Mouse (Mus musculus) brain, embryonic 14.5 days (tissue): Measurements from ENCODE around the gene Tnfsf14. TPM values are rescaled to one million over a fixed set of nuclear protein-coding genes. Genes with fewer than 3 reads are reported as not detected.

Experiments
- DNase-seq: peaks from one replicate; pipeline ENCODE4 v3.0.0-alpha.2; 2011; ENCODE audit warnings: low read depth
- CTCF ChIP-seq: fragments of 200-500 bp; IDR thresholded peaks from 2 replicates; pipeline ENCODE4 v1.5.1; 2012; ENCODE audit warnings: inconsistent platforms, mild to moderate bottlenecking, moderate library complexity, borderline replicate concordance; ENCODE audit not compliant: insufficient read depth, insufficient read length; ENCODE audit errors: extremely low read depth
- POLR2A ChIP-seq: fragments of 200-500 bp; IDR thresholded peaks from 2 replicates; pipeline ENCODE4 v1.6.1; 2012; ENCODE audit warnings: mild to moderate bottlenecking, inconsistent platforms, borderline replicate concordance; ENCODE audit not compliant: poor library complexity, insufficient read depth, insufficient read length, severe bottlenecking; ENCODE audit errors: extremely low read depth
- polyA plus RNA-seq: library from polyadenylated mRNA; depleted of rRNA; stranded (reverse); fragments of >200 nt; gene quantifications from 2 replicates; pipeline ENCODE4 v1.2.3, GENCODE M21; 2012; rRNA removed

Gene Tnfsf14
- polyA plus RNA-seq, result 0.10 and 0.14 TPM in 2 replicates

DNA sequence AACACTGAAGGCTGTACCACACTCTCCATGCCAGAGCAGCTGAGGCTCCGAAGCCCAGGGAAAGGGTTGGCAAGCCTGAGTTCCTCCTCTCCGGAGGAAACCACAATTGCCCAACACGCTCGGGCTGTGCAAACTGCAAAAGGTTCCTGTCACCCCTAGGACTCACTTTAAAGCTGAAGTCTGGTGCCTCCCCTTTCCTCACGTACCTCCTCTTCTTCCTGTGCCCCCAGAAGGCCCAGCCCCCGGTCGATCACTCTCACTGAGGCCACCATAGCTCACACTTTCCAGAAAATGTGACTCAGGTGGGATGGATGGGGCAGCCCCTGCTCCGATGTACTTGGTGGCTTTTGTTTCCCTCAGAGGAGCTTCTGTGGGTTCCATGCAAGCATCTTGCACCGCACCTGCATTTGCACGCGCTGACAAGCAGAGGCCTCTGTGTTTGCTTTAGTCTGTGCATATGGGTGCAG lies at the start of gene Tnfsf14:
Gene Tnfsf14, minus strand, starts transcription at position 137 of the 467 bp plus-strand sequence.
- no peak for DNase-seq
- TF ChIP-seq CTCF (no peak), POLR2A (no peak)

DNA sequence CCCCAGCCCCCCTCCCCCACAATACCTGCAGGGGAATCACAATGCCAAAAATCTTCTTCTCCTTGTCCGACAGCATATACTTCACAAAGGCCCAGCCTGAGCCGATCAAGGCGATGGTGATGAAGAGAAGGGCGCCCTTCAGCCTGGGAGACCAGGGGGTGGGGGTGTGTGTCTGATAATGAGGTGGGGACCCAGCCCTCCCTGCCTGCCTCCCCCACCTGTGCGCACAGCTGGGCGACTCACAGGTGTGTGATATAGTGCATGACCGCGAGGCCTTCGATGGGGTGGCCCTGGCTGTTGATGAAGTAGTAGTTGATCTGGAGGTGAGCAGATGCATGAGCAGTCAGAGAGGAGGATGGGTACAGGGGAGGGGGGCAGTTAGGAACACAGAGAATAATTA lies 43.2 kb upstream of the Tnfsf14 start:
- TF ChIP-seq CTCF (no peak), POLR2A (no peak)
- no peak for DNase-seq

DNA sequence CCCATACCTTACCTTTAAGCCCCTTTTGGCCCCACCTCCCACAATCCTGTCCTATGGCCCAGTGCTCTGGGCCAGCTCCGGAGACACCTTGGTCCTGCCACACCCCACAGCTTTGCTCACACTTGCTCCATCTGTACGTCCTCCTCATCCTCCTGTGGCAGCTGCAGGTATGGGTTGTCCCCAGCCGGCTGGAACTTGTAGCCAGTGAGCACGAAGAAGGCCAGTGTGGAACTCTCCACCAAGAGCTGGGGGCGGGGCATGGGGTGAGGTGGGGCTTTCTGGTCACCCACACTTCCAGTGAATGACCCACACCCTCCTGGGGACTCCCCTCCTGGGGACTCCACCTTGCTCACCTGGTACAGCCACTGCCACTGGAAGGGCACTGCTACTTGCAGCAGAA lies 41.8 kb upstream of the Tnfsf14 start:
- no peak for DNase-seq

DNA sequence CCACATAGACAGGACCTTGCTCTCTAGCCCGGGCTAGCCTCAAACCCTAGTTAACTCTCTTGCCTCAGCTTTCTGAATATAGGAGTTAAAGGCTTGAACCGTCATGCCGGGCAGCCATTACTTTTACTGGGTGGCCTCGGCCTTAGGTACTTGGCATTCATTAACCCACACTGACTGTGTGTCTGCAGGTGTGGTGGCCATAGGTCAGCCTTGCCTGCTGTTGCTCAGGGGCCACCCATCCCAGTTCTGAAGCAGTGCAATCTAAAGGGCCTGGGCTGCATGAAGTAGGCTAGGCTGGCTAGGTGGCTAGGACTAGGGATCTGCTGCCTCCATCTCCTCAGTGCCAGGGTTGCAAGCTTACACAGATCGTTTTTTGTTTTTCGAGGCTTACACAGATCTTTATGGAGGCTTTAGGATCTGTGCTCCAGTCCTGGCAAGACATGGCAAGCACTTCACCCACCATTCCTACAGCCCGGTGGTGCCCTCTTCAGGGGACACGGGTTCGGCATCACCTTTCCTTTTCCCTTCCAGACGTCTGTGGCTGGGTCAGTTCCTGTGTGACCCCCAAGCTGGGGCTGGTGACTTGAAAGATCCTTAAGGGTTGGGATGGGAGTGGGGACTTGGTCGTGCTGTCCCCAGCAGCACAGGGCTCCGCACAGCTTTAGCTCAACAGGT lies 40.4 kb upstream of the Tnfsf14 start:
- TF ChIP-seq CTCF, result no peak
- TF ChIP-seq POLR2A, result no peak
- no peak for DNase-seq

More for the DNA sequence above, 41.8 kb upstream of the Tnfsf14 start:
- TF ChIP-seq POLR2A, result no peak
- TF ChIP-seq CTCF, result no peak

DNA sequence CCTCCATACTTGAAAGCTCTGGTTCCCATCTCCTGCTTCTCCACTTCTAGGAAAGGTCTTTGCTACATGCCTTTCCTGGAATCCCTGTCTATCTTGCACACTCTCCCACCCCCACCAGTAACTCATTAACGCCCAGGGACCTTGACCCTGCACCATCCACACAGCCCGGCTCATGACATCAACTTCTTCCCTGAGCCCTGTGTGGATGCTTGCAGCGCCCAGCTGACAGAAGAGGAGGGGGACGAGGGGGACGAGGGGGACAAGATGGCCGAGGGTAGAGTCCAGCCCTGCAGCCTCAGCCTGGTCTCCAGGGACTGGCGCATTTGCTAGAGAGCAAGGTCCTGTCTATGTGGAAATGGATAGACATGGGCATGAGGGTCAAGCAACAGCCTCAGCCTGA lies 39.1 kb upstream of the Tnfsf14 start:
- TF ChIP-seq POLR2A (no peak), CTCF (no peak)
- no peak for DNase-seq

DNA sequence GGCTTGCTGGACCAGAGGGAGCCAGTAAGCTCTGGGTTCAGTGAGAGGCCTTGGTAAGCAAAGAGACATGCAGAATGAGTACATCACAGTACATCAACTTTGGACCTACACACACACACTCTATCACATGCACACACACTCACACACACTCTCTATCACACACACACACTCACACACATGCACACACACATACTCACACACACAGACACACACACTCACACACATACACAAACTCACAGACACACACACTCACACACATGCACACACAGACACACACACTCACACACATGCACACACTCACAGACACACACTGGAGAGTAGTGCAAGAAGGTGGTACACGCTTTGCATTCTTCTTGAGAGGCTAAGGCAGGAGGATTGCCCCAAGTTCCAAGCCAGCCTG lies 38.2 kb upstream of the Tnfsf14 start:
- TF ChIP-seq CTCF (no peak), POLR2A (no peak)
- DNase-seq, result no peak

DNA sequence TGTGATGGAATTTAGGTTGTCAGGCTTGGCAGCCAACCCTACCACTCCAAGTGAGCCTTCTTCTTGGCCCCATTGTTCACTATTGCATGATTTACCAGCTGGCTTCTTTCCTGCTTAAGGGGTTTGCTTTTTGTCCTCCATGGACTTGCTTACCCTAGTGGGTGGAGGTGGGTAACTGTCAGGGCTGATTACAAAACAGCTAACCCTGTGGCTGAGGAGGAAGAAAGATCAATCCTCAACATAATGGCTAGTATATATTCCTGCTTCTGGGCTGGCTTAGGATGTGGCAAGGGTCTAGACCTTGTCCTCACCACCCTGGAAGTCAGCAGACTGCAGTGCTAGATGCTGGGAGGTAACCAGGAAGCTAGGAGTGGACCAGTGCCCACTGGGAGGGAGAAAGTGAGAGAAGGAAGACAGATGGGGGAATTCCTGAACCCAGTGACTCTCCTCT lies 37.4 kb upstream of the Tnfsf14 start:
- TF ChIP-seq POLR2A, result no peak
- no peak for TF ChIP-seq CTCF

DNA sequence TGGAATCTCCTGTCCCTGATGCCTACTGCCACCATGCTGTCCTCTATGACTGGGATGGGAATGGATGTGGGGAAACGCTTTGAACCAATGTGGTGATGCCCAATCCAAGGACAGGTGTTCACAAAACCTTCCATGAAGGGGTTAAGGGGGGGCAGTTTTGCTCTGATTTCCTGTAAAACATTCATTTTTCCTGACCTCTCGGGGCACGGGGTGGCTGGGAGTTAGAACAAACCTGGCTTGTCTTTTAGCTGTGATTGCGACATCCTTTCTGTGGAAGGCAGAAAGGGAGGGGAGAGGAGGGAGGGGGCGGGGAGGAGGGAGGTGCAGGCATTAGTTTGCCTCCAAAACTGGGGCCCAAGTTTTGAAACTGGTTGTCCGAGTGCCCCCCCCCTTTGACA lies 36.8 kb upstream of the Tnfsf14 start:
- DNase-seq, result no peak
- TF ChIP-seq CTCF (no peak), POLR2A (no peak)

More for the DNA sequence above, 37.4 kb upstream of the Tnfsf14 start:
- no peak for DNase-seq

DNA sequence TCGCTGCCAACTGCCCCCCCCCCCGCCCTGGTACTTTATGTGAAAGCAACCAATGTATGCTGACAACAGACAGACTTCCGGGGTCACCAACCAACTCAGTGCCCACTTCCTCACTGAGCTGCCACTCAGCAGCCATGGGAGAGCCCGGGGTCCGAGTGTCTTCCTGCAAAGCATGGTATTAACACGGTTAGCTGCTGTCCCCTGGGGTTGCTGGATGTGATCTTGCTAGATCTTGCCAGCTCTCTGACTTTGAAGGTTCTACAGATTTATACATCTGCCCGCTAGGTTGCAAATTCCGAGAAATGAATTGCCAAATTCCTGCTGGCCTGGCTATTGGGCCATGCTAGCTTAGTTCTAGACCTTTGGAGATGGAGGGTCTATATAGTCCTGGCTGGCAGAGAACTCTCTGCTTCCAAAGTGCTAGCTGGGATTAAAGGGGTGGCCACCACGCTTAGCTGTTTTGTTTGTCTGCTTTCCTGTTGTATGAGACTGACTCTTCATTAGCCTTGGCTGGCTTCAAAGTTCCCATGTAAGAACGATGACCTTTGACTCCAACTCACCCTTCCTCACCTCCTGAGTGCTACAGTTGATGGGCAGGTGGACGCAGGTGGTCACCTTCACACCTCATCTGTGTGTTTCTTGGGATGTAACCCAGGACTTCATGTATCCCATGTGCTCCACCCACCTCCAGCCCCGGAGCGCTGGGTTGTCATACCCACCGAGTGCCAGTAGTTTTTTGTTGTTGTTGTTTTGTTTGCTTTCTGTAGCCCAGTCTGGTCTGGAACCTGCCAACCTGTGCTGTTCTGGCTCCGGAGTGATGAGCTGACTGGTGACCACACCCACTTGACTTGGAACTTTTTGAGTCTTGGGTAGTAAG lies 36.1 kb upstream of the Tnfsf14 start:
- no peak for TF ChIP-seq CTCF
- no peak for TF ChIP-seq POLR2A
- DNase-seq, result no peak

DNA sequence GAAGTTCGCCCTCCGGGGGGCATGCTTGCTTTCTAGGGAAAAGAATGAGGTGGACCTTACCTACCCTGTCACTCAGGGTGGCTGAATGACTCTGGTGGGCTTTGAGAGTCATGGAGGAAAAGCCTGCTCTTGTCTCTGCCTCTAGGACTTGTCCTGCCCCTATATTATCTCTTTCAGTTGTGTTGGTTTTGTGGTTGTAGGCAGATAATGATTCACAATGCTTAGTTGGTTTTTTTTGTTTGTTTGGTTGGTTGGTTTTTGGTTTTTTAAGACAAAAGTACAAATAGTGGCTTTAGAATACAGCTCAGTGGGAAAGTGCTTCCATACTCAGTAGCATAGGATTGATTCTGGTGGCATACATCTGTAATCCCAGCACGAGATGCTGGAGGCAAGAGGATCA lies 34.9 kb upstream of the Tnfsf14 start:
- no peak for DNase-seq
- TF ChIP-seq CTCF, result no peak
- no peak for TF ChIP-seq POLR2A

DNA sequence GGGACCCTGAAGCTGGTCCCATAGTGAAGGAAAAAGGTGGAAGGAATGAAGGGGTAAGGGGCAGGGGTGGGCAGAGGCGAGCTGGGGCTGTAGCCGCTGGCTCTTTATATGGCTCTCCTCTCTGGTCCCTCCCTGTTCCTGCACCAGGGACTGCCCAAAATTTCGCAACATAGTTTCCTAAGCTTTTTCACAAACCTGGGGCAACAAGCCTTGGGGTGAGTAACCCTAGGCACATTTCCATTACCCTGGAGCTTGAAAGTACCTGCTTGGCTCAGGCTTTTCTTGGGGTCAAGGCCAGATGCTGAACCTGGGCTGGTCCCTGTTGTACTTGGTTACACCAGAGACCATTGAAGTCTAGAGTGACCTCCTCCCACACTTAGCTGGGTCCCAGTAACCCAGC lies 34.0 kb upstream of the Tnfsf14 start, which contains the start of gene C3:
Gene C3, minus strand, starts transcription at position 123 of the 400 bp plus-strand sequence.
- DNase-seq, result no peak
- TF ChIP-seq POLR2A (no peak), CTCF (no peak)
